Mouse (Mus musculus) thymus, postnatal 10 days (tissue): ENCODE results near the gene Las1l.
"Not testable (repeated sequence)": the region's sequence is repeated elsewhere in the genome, so short reads cannot be mapped to it uniquely, and the experiment has no call there.

Experiments used
- DNase-seq, 2 experiments: peaks; one replicate each; pipeline ENCODE4 v3.0.0; 2021; ENCODE audit warnings: low spot score in 2 of 2

The Las1l gene

GRCm38 (mm10) chrX:95956497-95957293 is at the start of gene Las1l:
Las1l (minus strand) TSS chrX:95956962.
- DNase-seq: peak; percentile 80 to 83

DNA sequence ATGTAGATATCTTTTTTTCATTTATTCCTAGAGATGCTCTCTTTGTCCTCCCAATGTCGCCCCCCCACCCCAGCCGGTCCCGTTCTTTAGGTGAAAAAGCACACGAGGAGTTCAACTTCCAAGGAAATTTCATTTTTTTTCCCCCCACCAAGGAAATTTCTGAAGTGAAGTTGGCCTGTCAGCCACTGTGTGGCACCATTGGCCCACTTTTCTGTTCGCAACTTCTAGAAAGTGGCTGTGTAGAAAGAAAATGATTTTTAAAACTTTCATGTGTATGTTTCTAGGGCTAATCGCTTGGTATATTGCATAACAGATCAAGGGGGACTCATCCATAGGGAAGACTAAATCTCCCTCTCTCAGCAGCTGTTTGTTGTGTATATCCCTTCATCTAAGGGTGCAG is 49.6 kb upstream of the Las1l start:
- no peak for DNase-seq

DNA sequence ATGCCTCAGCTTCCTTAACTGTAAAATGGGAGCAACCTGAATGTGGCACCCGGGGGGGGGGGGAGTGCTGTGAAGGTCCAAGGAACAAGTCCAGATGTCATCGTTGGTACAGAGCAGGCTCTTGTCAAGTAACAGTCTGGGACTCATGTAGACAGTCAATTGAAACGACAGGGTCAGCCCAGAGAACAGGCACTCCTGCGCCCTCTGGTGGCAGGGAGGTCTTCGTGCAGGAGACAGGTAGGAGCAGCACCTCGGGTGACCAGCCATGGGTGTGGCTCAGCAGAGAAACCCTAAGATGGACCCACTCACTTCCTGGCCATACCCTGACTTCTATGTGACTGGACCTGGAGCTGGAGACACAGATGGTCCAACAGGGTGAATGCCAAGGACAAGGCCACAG is 42.8 kb upstream of the Las1l start:
- DNase-seq: peak in 1 of 2 experiments; percentile 20

DNA sequence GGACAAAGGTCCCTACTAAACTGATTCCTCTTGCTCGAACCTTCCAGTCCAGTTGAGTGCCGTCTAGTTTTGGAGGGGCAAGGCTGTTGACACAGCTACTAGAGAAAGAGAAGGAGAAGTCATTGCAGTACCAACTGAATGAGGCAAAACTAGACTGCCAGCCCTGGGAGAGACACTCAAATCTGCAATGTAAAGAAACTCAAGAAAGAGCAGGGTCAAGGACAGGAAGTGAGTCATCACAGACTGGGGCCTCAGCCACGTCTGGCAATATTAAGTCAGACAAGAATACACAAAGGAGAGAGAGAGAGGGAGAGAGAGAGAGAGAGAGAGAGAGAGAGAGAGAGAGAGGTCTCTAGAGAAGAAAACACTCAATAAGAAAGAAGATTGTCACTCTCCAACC is 36.4 kb upstream of the Las1l start:
- no peak for DNase-seq

DNA sequence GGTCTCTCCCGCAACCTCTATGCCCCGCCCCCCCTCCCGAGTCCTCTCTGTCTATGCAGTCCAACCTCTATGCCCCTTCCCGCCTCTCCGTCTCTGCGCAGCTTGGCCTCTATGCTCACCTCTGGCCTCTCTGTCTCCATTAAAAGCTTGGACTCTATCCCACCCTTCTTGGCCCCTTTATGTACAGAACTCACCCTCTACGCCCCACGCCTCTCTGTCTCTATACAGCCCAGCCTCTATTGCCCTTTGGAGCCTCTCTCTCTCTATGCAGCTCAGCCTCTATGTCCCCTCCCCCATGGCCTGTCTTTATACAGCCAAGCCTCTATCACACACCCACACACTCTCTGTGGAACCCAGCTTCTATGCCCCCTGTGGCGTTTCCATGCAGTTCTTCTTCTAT is 13.2 kb upstream of the Las1l start:
- DNase-seq: no peak

- no peak for DNase-seq
Measured at GRCm38 (mm10) chrX:95969116-95969515, 12.4 kb upstream of the Las1l start.

- peak; percentile 76 to 81 for DNase-seq
Measured at GRCm38 (mm10) chrX:95968594-95968965, 11.8 kb upstream of the Las1l start.

DNA sequence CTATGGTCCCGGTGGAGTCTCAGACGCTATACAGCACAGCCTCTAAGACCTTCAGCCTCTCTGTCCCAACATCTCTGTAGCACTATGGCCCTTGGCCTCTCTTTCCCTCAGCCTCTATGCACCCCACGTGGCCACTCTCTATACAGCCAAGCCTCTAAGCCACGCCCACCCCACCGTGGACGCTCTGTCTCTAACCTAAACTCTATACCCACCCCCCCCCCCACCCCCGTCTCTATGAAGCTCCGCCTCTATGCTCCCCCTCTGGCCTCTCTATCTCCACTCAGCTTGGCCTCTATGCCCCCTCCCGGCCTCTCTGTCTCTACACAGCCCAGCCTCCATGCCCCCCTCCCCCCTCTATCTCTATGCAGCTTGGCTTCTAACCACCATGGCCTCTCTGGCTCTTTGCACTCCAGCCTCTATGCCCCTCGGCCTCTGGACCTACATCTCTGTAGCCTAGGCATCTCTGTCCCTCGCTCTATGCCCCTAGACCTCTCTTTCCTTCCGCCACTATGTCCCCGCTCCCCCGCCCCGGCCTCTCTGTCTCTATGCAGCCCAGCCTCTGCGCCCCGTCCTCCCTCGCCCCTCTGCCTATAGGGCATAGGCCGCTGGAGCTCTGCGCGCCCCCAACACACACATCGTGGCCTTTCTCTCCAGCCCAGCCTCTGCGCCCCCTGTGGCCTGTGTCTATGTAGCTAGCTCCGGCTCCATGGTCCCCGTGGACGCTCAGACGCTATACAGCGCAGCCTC is 11.3 kb upstream of the Las1l start:
- DNase-seq: peak; percentile 43 to 56

DNA sequence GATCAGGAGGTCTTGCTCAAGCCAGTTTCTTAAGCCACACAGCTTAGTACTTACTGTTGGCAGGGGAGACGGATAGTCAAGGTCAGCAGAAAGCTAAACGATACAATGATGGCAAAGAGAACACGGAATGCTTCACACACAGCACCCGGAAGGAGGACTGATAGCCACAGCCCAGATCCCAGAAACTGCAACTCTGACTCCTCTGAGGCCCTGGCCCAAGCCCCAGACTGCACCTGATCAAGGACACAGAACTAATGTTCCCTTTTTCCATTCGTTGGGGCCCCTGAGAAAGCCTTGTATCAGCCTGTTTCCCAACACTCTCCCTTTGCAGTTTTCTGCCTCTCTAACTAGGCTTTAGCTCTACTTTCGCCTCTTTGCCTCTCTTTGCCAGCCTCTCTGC is 8.3 kb upstream of the Las1l start:
- DNase-seq: no peak

DNA sequence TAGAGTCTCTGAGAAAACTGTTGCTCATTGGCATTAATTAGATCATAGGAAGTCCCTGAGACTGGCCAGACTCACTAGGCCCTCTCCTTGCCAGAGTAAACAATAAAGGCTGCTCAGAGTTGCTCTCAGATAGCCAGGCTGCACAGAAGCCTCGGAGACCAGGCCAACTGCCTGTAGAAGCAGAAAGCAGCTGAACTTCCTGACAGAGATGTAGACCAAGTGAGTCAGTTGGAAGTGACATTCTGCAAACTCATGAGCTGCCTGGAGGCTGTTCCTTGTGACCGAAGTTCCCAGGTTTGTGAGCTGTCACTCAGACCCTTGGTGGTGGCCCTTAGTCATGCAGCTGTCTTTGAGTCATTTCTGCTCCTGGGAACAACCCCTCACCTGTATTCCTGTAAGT is 6.6 kb upstream of the Las1l start:
- DNase-seq: no peak

DNA sequence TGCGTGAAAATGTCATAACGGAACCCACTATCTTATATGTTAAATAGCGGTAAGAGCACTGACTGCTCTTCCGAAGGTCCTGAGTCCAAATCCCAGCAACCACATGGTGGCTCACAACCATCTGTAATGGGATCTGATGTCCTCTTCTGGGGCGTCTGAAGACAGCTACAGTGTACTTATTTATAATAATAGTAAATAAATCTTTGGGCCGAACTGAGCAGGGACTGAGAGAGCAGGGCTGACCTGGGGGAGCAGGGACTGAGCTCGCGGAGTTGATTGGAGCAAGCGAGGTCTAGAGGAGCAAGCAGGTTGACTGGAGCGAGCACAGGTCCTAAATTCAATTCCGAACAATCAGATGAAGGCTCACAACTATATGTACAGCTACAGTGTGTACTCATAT is 699 bp upstream of the Las1l start:
- DNase-seq: not testable (repeated sequence)

DNA sequence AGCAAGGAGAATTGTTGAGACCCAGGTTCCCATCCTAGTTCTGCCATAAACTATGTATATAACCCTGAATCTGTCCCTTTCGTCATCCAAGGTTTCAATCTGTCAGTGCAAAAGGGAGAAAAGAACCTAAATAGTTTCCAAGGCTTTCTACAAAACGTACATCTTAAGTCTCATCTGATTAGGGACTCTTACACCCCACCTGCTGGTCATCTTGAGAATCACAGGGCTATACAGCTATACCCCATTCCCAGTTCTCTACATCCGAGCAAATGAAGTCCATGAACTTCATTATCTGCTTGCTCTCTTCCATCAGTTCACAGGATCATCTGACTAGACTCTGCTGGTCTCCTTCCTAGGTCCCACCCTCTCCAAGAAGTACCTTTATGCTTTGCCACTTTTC is 6.0 kb downstream of the Las1l start:
- DNase-seq: peak in 1 of 2 experiments; percentile 24

GRCm38 (mm10) chrX:95948135-95948534 is 8.6 kb downstream of the Las1l start:
- DNase-seq: no peak

GRCm38 (mm10) chrX:95945496-95945895 is 11.3 kb downstream of the Las1l start:
- no peak for DNase-seq

DNA sequence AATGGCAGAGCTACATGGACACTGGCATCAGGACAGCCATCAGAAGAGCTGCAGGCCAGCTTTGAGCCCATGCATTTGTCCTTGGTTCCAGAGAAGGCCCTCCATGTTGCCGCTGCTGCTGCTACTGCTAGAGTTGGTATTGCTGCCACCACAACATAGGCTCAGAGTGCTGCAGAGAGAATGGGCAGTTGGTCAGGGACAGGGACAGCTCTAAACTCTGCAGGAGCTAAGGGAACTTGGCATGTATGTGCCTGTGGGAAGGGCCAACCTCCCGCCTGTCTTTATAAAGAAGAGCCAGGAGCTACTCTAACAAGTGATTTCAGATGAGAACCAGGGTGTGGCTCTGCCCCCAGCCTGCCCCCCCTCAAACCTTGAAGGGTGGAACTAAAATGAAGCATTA is 21.3 kb downstream of the Las1l start:
- no peak for DNase-seq

GRCm38 (mm10) chrX:95902716-95903115 is 54.0 kb downstream of the Las1l start:
- DNase-seq: no peak
